In genomic region chr15:95964251-95964561, GRCm38 (mm10) we compare ENCODE assay signal across 18 mouse cellular contexts.
DNase-seq lines count a peak whose midpoint lies in the region; ATAC-seq and TF ChIP-seq lines count a peak whose summit lies in the region.
"Had no signal": no experiment of that assay in that cellular context is flagged by ENCODE, and none has a peak within 500 bp of the region (broad histone marks: within the 10 kb centered on the region; RNA-seq: fewer than 3 reads in every experiment).

No protein-coding gene starts in this region.

- whole genome bisulfite sequencing in hindbrain, embryonic 14.5 days, result 44% methylated on average over 4 of the region's 4 CpGs
- 87% methylated on average over 4 of the region's 4 CpGs for WGBS in hindbrain, embryonic 11.5 days
- WGBS in spleen, adult 2 months, result 94% methylated on average over 4 of the region's 4 CpGs

- H3K9me3 ChIP-seq in hindbrain, embryonic 14.5 days (ENCODE audit: control insufficient read depth, low read length), result no peaks in the 10 kb centered on the region
- H3K9me3 ChIP-seq in hindbrain, embryonic 11.5 days (ENCODE audit: control insufficient read depth, low read length), result no peaks in the 10 kb centered on the region
- H3K9me3 ChIP-seq: embryonic facial prominence, embryonic 15.5 days; heart, embryonic 12.5 days; liver, embryonic 12.5 days; lung, embryonic 15.5 days had no signal

- peak overlapping the region; percentile 6; the same call in 1 of the 2 replicates for H3K27ac ChIP-seq in hindbrain, embryonic 14.5 days
- no peak overlapping the region for H3K27ac ChIP-seq in hindbrain, embryonic 11.5 days (ENCODE audit: low read depth, low read length)
- peak overlapping the region; percentile 93 for H3K27ac ChIP-seq in spleen, adult 2 months (ENCODE audit: insufficient read depth, low read length)
- H3K27ac ChIP-seq: liver, embryonic 12.5 days; lung, embryonic 15.5 days had no signal

- no peak for ATAC-seq in hindbrain, embryonic 14.5 days (ENCODE audit: low FRiP score)
- ATAC-seq in hindbrain, embryonic 11.5 days (ENCODE audit: low FRiP score), result no peak
- ATAC-seq: liver, embryonic 12.5 days had no signal

- H3K4me3 ChIP-seq in hindbrain, embryonic 14.5 days (replicated peaks; ENCODE audit: low read length), result no peak overlapping the region
- no peak overlapping the region for H3K4me3 ChIP-seq in hindbrain, embryonic 11.5 days (ENCODE audit: low read depth, low read length)
- no peak overlapping the region for H3K4me3 ChIP-seq in spleen, adult 2 months (ENCODE audit: extremely low read depth, insufficient read depth, insufficient read length)
- H3K4me3 ChIP-seq: embryonic facial prominence, embryonic 15.5 days; heart, embryonic 12.5 days; liver, embryonic 12.5 days; lung, embryonic 15.5 days; myocyte had no signal

- TF ChIP-seq POLR2A in spleen, adult 2 months (IDR thresholded peaks at IDR 0.05; ENCODE audit: low read depth, low read length), result no peak

- no peak overlapping the region for H3K4me2 ChIP-seq in hindbrain, embryonic 14.5 days (replicated peaks)
- no peak overlapping the region for H3K4me2 ChIP-seq in hindbrain, embryonic 11.5 days (replicated peaks; ENCODE audit: low read depth, low read length)
- H3K4me2 ChIP-seq: embryonic facial prominence, embryonic 15.5 days; heart, embryonic 12.5 days; liver, embryonic 12.5 days; lung, embryonic 15.5 days had no signal

- TF ChIP-seq CTCF in spleen, adult 2 months (IDR thresholded peaks at IDR 0.05; ENCODE audit: extremely low read depth, insufficient read depth, insufficient read length, insufficient replicate concordance), result no peak

- DNase-seq in hindbrain, embryonic 14.5 days (ENCODE audit: low spot score), result no peak
- DNase-seq in hindbrain, embryonic 11.5 days (ENCODE audit: low spot score), result no peak
- DNase-seq in spleen, adult 2 months (ENCODE audit: low read depth in 1 of 2, low spot score in 2 of 2), result no peak
- DNase-seq in spleen, postnatal 10 days (ENCODE audit: low spot score in 2 of 2), result no peak
- peak; percentile 42 to 76 for DNase-seq in layer of hippocampus, postnatal 14 days (ENCODE audit: low spot score in 2 of 2)
- no peak for DNase-seq in gastrocnemius, adult 18-20 months (ENCODE audit: low spot score)
- no peak for DNase-seq in liver
- DNase-seq in ovary, postnatal 14 days (ENCODE audit: low spot score), result no peak
- DNase-seq: cerebellum, adult 2 months; gastrocnemius, postnatal 25 days; kidney, adult 11 months; kidney, postnatal 36 days; thymus, adult 2 months had no signal

- peaks cover 21% of the 10 kb centered on the region; the same call in 1 of the 2 replicates for H3K36me3 ChIP-seq in hindbrain, embryonic 14.5 days (replicated peaks; ENCODE audit: control insufficient read depth, insufficient read depth)
- no peaks in the 10 kb centered on the region for H3K36me3 ChIP-seq in hindbrain, embryonic 11.5 days (ENCODE audit: control insufficient read depth, insufficient read depth, low read length)
- peaks cover 3% of the 10 kb centered on the region; the same call in 1 of the 2 replicates for H3K36me3 ChIP-seq in spleen, adult 2 months (ENCODE audit: control insufficient read depth, insufficient read depth, low read length)

- peaks cover 17% of the 10 kb centered on the region for H3K4me1 ChIP-seq in hindbrain, embryonic 14.5 days (replicated peaks; ENCODE audit: control insufficient read depth, insufficient read depth, low read length)
- no peaks in the 10 kb centered on the region; the same call in 1 of the 2 replicates for H3K4me1 ChIP-seq in hindbrain, embryonic 11.5 days (replicated peaks; ENCODE audit: control insufficient read depth, insufficient read depth, low read length)
- peaks cover 16% of the 10 kb centered on the region; the same call in 1 of the 2 replicates for H3K4me1 ChIP-seq in spleen, adult 2 months (ENCODE audit: control insufficient read depth, insufficient read depth, insufficient read length)
- H3K4me1 ChIP-seq: liver, embryonic 12.5 days; lung, embryonic 15.5 days had no signal

- H3K9ac ChIP-seq in hindbrain, embryonic 14.5 days, result no peak overlapping the region
- H3K9ac ChIP-seq in hindbrain, embryonic 11.5 days (ENCODE audit: low read depth, low read length), result no peak overlapping the region
- H3K9ac ChIP-seq: embryonic facial prominence, embryonic 15.5 days; heart, embryonic 12.5 days; liver, embryonic 12.5 days; lung, embryonic 15.5 days had no signal

- no peaks in the 10 kb centered on the region for H3K27me3 ChIP-seq in hindbrain, embryonic 14.5 days (ENCODE audit: control insufficient read depth, insufficient read depth, low read length)
- H3K27me3 ChIP-seq in hindbrain, embryonic 11.5 days (ENCODE audit: control insufficient read depth, insufficient read depth, low read length), result no peaks in the 10 kb centered on the region
- no peaks in the 10 kb centered on the region for H3K27me3 ChIP-seq in spleen, adult 2 months (ENCODE audit: control insufficient read depth, insufficient read depth, low read length)
- H3K27me3 ChIP-seq: embryonic facial prominence, embryonic 15.5 days; heart, embryonic 12.5 days; liver, embryonic 12.5 days; lung, embryonic 15.5 days had no signal

Comparison
In these comparisons a context has a peak if more than half of its experiments do, and no peak if none do; other contexts are left out.
1. DNase-seq: peak in layer of hippocampus, postnatal 14 days (2 of 2); none in hindbrain, embryonic 14.5 days (single experiment), hindbrain, embryonic 11.5 days (single experiment), spleen, adult 2 months (0 of 2), spleen, postnatal 10 days (0 of 2), gastrocnemius, adult 18-20 months (single experiment), liver (single experiment) and ovary, postnatal 14 days (single experiment).